Mouse (Mus musculus): ENCODE results near the gene Zfp512b.

DNA sequence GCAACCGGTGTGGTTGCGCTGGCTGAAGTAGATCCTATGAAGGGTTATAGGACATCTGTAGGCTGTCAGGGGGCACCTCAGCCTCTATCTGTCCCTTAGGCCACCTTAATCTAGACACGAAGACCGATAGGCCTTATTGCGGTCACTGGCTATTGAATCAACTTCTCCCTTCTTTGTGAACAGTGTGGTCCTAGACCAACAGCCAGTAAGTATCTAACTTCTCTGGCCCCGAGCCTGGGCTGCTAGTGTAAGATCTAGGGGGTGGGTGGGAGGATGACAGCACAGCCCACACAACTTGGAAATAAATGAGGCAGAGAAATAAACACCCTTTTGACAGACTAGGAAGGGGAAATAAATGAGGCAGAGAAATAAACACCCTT lies 429 bp upstream of the Zfp512b start:
- TF ChIP-seq CTCF (IDR thresholded peaks at IDR 0.05; ENCODE audit: control insufficient read depth, insufficient read depth, insufficient read length) (no peak), CEBPB (IDR thresholded peaks at IDR 0.05; ENCODE audit: low read depth) (no peak)
